Mouse (Mus musculus) limb, embryonic 11.5 days (tissue): ENCODE results near the gene Thtpa. TPM values are rescaled to one million over a fixed set of nuclear protein-coding genes. Genes with fewer than 3 reads are reported as not detected.

Experiments
- ATAC-seq: fragments of 200-750 bp; cut with Nextera tagmentation; 2 replicates; pipeline ENCODE4 v1.8.0; 2017; ENCODE audit warnings: low read depth; ENCODE audit not compliant: insufficient number of reproducible peaks, low FRiP score, low TSS enrichment
- DNase-seq: peaks from one replicate; pipeline ENCODE4 v3.0.0-alpha.2; 2015; ENCODE audit warnings: low spot score
- H3K27ac ChIP-seq: fragments of 300-500 bp; sonication (generic); replicated peaks from 2 replicates; pipeline ENCODE4 v1.5.1; 2014; ENCODE audit warnings: low read depth, mild to moderate bottlenecking, low read length
- H3K27me3 ChIP-seq: fragments of 300-500 bp; sonication (generic); 2 replicates; pipeline ENCODE4 v1.6.1; 2014; ENCODE audit warnings: mild to moderate bottlenecking, low read length, mixed read lengths; ENCODE audit not compliant: control insufficient read depth, insufficient read depth
- H3K36me3 ChIP-seq: fragments of 300-500 bp; sonication (generic); 2 replicates; pipeline ENCODE4 v1.6.1; 2014; ENCODE audit warnings: mild to moderate bottlenecking, low read length, moderate library complexity, mixed read lengths; ENCODE audit not compliant: control insufficient read depth, insufficient read depth
- H3K4me1 ChIP-seq: fragments of 300-500 bp; sonication (generic); 2 replicates; pipeline ENCODE4 v1.6.1; 2014; ENCODE audit warnings: low read length, mixed read lengths; ENCODE audit not compliant: control insufficient read depth, insufficient read depth
- H3K4me2 ChIP-seq: fragments of 300-500 bp; sonication (generic); 2 replicates; pipeline ENCODE4 v1.6.1; 2014; ENCODE audit warnings: low read depth, mild to moderate bottlenecking, moderate library complexity; ENCODE audit not compliant: severe bottlenecking
- H3K4me3 ChIP-seq: fragments of 300-500 bp; sonication (generic); 2 replicates; pipeline ENCODE4 v1.5.1; 2014; ENCODE audit warnings: low read depth, low read length
- H3K9ac ChIP-seq: fragments of 300-500 bp; sonication (generic); 2 replicates; pipeline ENCODE4 v1.6.1; 2014; ENCODE audit warnings: mild to moderate bottlenecking, low read length
- H3K9me3 ChIP-seq: fragments of 300-500 bp; sonication (generic); 2 replicates; pipeline ENCODE4 v1.6.1; 2016; ENCODE audit warnings: low read length; ENCODE audit not compliant: control insufficient read depth
- WGBS: fragments of 180-500 bp; shearing (Covaris S2); extraction: QIAGEN DNeasy Blood & Tissue Kit; methylation state at CpG from one replicate; pipeline ENCODE4 v1.1.7; 2014; 5-methylcytosine and 5-hydroxymethylcytosine counted together
- polyA plus RNA-seq: library from polyadenylated mRNA; unstranded; fragments of >200 nt; fragmentation: Nextera tagmentation; extraction: Ambion mirVana; gene quantifications from 2 replicates; pipeline ENCODE4 v1.2.1, GENCODE M21; 2014

The Thtpa gene
- polyA plus RNA-seq, 1 experiment from 2014 or later: 23.1 TPM

DNA sequence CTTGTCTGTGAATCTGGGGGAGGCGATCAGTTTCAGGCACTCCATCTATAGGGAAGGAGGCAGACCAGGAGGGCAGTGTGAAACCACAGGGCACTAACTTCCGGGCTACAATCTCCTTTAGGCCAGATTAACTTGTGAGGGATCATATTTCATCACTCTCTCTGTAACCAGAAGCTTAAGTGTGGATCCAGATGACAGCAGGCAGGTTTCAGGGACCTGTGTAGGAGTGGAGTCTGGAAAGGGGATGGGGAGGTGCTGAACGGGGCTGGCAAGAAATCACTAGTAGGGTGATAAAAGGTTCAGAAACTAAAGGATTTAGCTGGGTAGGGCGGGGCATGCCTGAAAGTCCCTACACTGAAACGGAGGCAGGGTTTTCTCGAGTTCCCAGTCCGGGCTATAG lies 10.8 kb downstream of the Thtpa start:
- Histone ChIP-seq H3K27me3 (peaks cover 12% of the 10 kb centered on the region), H3K36me3 (no peaks in the 10 kb centered on the region; the same call in 1 of the 2 replicates), H3K9me3 (no peaks in the 10 kb centered on the region), H3K4me3 (peak overlapping the region; percentile 36), H3K4me2 (peak overlapping the region; percentile 64), H3K4me1 (peaks cover 19% of the 10 kb centered on the region), H3K9ac (peak overlapping the region; percentile 32), H3K27ac (no peak overlapping the region)
- ATAC-seq: no peak
- no peak for DNase-seq
- under 1% methylated on average over 7 of the region's 7 CpGs for WGBS

DNA sequence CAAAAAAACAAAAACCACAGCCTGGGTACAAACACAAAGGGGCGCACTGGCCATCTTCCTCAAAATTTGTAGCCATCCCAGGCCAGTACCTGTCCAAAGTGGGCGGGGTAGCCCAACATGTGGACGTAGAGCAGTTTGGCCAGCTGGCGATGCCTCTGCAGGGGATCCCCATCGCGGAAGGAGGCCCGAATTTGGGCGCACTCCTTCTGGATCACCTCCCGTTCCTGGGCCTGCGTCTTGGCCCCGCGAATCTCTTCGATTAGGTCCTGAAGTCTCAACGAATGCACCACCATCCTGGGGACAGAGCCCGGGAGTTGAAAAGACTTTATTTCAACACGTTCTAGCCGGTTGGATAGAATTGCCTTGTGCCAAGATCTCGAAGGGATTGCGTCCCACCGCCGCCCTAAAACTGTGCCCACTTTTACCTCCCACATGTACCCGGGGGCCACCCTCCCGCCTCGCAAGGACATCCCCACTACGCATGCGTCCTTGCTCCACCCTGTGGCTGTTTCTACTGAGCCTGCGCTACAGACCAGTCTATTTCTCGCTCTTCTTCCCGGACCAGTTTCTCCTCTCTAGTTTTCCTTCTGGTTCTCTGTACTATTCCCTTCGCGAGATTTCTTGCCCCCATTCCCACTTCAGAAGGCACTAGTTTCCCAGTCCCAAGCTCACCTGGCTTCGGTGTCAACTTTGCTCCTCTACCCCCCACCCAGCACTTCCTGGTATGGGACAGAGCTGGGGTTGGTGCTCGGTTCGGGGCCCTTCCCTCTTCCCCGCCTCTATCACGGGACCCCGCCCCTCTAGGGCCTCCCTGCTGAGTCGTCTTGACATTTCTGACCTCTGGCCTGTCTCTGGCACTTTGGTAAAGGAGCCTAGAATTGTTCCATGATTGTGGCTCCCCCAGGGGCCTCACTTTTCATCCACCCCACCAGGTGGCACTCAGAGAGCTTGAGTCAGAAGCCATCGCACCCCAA lies 11.5 kb downstream of the Thtpa start, which contains the start of gene Ap1g2:
Gene Ap1g2 (minus strand): TSS at position 758 of the 974 bp plus-strand sequence.
- Histone ChIP-seq H3K4me1 (peaks cover 19% of the 10 kb centered on the region), H3K27me3 (peaks cover 17% of the 10 kb centered on the region), H3K27ac (no peak within 1 kb of the TSS), H3K4me3 (peak within 1 kb of the TSS; percentile 36), H3K9me3 (no peaks in the 10 kb centered on the region), H3K4me2 (peak within 1 kb of the TSS; percentile 64), H3K9ac (peak within 1 kb of the TSS; percentile 32), H3K36me3 (no peaks in the 10 kb centered on the region; the same call in 1 of the 2 replicates)
- DNase-seq: peak; percentile 80
- WGBS: under 1% methylated on average over 39 of the region's 39 CpGs
- ATAC-seq: peak; percentile 42; the same call in 1 of the 2 replicates

DNA sequence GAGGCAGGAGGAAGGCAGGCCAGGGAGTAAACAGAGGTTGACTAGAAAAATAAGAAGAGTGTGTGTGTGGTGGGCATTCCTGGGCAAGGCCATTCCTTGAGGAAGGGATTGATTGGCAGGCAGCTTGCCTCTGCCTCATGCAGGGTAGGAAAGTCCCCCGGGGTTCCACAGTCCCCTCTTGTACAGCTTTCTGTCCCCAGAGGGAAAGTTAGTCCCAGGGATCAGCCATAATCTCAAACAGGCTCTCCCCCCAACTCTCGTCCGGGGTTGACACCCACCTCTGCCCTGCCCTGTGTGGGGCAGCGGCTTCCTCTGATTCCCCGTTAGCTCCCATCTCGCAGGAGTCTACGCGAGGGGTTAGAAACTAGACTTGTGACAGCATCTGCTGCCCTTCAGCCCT lies 12.4 kb downstream of the Thtpa start:
- H3K4me2 ChIP-seq: no peak overlapping the region
- no peak overlapping the region for H3K27ac ChIP-seq
- no peaks in the 10 kb centered on the region for H3K9me3 ChIP-seq
- H3K27me3 ChIP-seq: peaks cover 17% of the 10 kb centered on the region
- no peak overlapping the region for H3K9ac ChIP-seq
- WGBS: 80% methylated on average over 8 of the region's 8 CpGs
- H3K4me1 ChIP-seq: peaks cover 19% of the 10 kb centered on the region
- ATAC-seq: no peak
- H3K36me3 ChIP-seq: no peaks in the 10 kb centered on the region; the same call in 1 of the 2 replicates
- DNase-seq: no peak
- no peak overlapping the region for H3K4me3 ChIP-seq

DNA sequence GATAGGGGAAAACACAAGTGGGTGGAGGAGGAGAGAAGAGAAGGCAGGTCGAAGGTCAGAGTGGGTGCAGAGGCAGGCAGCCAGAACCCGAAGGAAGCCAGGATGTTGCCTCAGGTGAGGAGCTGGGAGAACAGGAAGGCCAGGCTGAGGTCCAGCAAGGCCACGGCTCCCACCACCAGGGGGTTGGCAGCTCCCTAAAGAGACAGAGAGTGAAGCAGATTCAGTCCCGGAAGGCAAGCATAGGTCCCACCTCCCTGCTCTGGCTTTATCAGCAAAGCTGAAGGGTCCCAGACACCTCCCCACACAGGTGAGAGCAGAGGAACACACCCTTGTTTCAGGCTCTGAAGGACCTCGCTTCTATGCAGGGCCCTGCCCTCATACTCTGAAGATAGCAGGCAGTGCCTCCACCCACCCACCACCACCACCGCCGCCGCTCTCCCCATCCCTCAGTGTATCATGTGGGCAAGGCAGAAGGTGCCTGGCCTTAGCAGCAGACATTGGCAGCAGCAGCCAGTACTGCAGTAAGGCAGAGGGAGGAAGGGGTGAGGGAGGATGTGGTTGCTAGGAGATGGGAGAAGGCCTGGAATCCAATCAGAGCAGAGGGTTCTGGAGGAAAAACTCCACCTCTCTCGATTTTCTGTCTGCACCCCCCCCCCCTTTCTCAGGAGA lies 13.8 kb downstream of the Thtpa start:
- Histone ChIP-seq H3K27me3 (peaks cover 23% of the 10 kb centered on the region), H3K4me2 (no peak overlapping the region), H3K9me3 (no peaks in the 10 kb centered on the region), H3K36me3 (no peaks in the 10 kb centered on the region), H3K27ac (no peak overlapping the region), H3K4me1 (peaks cover 19% of the 10 kb centered on the region), H3K4me3 (no peak overlapping the region), H3K9ac (no peak overlapping the region)
- DNase-seq: no peak
- no peak for ATAC-seq
- 41% methylated on average over 9 of the region's 9 CpGs for WGBS

DNA sequence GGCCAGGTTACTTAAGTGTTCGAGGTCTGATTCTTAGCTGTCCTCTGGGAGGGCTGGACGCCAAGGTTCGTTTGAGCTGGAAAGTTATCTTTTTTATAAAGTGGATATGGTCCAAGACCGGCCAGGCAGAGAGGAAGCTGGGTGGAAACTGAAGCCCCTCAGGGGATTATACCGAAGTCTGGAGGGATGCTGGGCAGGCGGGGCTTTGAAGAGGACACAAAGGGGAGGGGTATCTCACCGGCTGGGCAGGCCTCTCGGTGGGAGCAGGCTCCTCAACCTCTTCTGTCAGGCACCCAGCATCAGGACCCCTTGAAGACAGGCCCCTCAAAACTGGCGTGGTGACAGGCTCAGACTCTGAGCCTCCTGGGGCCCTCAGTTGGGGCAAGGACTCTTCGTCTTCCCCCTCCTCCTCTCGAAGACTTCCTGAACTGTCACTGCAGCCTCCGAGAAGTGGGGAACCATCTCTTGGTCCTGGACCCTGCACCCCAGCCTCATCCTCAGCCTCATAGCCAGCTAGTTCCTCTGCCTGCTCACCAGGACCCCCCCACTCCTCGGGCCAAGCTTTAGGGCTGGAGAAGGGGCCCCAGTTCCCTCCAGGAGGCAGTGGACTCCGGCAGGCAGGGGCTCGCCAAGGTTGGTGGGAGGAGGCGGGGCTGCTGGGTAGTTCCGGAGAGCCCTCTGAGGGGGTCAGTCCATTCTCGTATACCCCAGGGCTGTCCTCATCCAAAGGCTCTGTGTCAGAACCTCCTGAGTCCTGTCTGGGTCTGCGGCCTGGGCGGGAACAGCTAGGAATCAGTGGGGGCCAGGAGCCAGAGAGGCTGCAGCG lies 14.7 kb downstream of the Thtpa start:
- WGBS: 15% methylated on average over 21 of the region's 21 CpGs
- Histone ChIP-seq H3K4me1 (peaks cover 19% of the 10 kb centered on the region), H3K36me3 (no peaks in the 10 kb centered on the region), H3K4me2 (no peak overlapping the region), H3K9ac (no peak overlapping the region), H3K4me3 (no peak overlapping the region), H3K27me3 (peaks cover 32% of the 10 kb centered on the region), H3K27ac (no peak overlapping the region), H3K9me3 (no peaks in the 10 kb centered on the region)
- ATAC-seq: no peak
- DNase-seq: no peak

DNA sequence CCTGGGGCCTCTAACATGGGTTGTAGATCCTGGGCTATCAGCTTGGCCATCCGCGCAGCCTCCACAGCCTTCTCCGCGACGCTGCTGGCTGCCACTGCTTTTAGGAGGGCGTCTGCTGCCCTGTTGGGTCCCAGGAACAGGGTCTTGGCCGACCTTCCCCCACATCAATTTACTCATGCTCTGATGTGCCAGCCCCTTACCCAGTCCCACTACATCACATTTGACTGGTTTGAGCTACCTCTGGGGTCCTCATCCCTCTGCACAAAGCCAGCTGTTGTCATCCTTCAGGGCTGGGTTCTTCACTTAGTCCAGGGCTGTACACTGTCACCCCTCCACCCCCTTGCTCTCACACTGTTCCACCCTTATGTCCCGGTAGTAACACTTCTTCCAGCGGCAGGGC lies 15.5 kb downstream of the Thtpa start:
- Histone ChIP-seq H3K4me2 (no peak overlapping the region), H3K9ac (no peak overlapping the region), H3K36me3 (no peaks in the 10 kb centered on the region), H3K27ac (no peak overlapping the region), H3K4me1 (peaks cover 16% of the 10 kb centered on the region), H3K4me3 (no peak overlapping the region), H3K27me3 (peaks cover 40% of the 10 kb centered on the region), H3K9me3 (no peaks in the 10 kb centered on the region)
- WGBS: 36% methylated on average over 9 of the region's 9 CpGs
- ATAC-seq (no peak), DNase-seq (no peak)

DNA sequence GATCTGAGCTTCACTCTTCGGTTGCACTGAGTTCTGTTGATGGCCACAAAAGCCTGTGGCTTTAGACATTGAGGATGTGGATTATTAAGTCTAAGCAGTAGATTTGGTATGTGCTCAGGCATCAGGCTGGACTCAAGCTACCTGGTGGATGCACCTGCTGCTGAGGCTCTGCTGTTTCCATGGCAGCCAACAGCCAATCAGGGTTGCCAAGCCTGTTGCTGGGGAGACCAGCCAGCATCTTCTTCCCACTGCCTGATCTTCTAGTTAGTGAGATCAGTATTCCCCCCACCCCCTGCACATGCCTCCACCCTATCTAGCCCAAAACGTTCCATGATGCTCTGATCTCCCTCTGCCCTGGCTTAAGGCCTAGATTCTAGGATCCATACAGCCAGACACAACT lies 17.1 kb downstream of the Thtpa start:
- Histone ChIP-seq H3K36me3 (no peaks in the 10 kb centered on the region), H3K4me1 (peaks cover 12% of the 10 kb centered on the region), H3K9me3 (no peaks in the 10 kb centered on the region), H3K9ac (no peak overlapping the region), H3K4me2 (no peak overlapping the region), H3K27me3 (peaks cover 52% of the 10 kb centered on the region), H3K27ac (no peak overlapping the region), H3K4me3 (no peak overlapping the region)
- ATAC-seq (no peak), DNase-seq (no peak)
- WGBS: 73% methylated on average over 2 of the region's 2 CpGs
